Mouse (Mus musculus) liver, embryonic 13.5 days (tissue): Measurements from ENCODE around the gene Ica1. TPM values are rescaled to one million over a fixed set of nuclear protein-coding genes. Genes with fewer than 3 reads are reported as not detected.

Experiments used
- ATAC-seq: fragments of 200-750 bp; cut with Nextera tagmentation; 2 replicates; pipeline ENCODE4 v1.8.0; 2017; ENCODE audit warnings: low read depth, mild to moderate bottlenecking, moderate number of reproducible peaks, moderate library complexity
- DNase-seq: peaks from one replicate; pipeline ENCODE4 v3.0.0; 2022
- H3K27ac ChIP-seq: fragments of 300-500 bp; sonication (generic); 2 replicates; pipeline ENCODE4 v1.5.1; 2015; ENCODE audit warnings: moderate library complexity, mild to moderate bottlenecking, inconsistent platforms
- H3K27me3 ChIP-seq: fragments of 300-500 bp; sonication (generic); 2 replicates; pipeline ENCODE4 v1.6.1; 2015; ENCODE audit warnings: mild to moderate bottlenecking, inconsistent platforms
- H3K36me3 ChIP-seq: fragments of 300-500 bp; sonication (generic); 2 replicates; pipeline ENCODE4 v1.6.1; 2015; ENCODE audit warnings: mild to moderate bottlenecking, inconsistent platforms
- H3K4me1 ChIP-seq: fragments of 300-500 bp; sonication (generic); replicated peaks from 2 replicates; pipeline ENCODE4 v1.6.1; 2015; ENCODE audit warnings: inconsistent platforms
- H3K4me2 ChIP-seq: fragments of 300-500 bp; sonication (generic); 2 replicates; pipeline ENCODE4 v1.6.1; 2015; ENCODE audit warnings: inconsistent platforms, mild to moderate bottlenecking, moderate library complexity
- H3K4me3 ChIP-seq: fragments of 300-500 bp; sonication (generic); replicated peaks from 2 replicates; pipeline ENCODE4 v1.5.1; 2015; ENCODE audit warnings: mild to moderate bottlenecking, inconsistent platforms
- H3K9ac ChIP-seq: fragments of 300-500 bp; sonication (generic); 2 replicates; pipeline ENCODE4 v1.6.1; 2015; ENCODE audit warnings: mild to moderate bottlenecking, inconsistent platforms
- H3K9me3 ChIP-seq: fragments of 300-500 bp; sonication (generic); replicated peaks from 2 replicates; pipeline ENCODE4 v1.6.1; 2016; ENCODE audit warnings: inconsistent platforms
- WGBS: fragments of 180-500 bp; shearing (Covaris S2); methylation state at CpG from one replicate; pipeline ENCODE4 v1.1.7; 2015; ENCODE audit not compliant: insufficient replicate concordance; 5-methylcytosine and 5-hydroxymethylcytosine counted together
- polyA plus RNA-seq: library from polyadenylated mRNA; unstranded; fragments of >200 nt; fragmentation: Nextera tagmentation; extraction: Ambion mirVana; gene quantifications from 2 replicates; pipeline ENCODE4 v1.2.1, GENCODE M21; 2015

Ica1 gene
- polyA plus RNA-seq, 1 experiment from 2014 or later = 5.9 TPM

DNA sequence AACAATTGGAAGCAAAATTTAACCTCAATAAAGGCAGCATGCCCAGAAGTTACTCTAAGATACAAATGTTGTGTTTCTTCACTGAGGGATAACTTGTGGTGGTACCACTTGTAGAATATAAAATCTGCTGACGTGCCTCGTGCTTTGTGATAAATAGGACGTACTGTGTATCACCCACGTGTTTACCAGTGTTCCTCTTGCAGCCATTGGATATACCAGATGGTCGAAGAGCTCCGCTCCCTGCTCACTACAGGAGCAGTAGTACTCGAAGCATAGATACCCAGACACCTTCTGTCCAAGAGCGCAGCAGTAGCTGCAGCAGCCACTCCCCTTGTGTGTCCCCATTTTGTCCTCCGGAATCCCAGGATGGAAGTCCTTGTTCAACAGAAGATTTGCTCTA is 195.9 kb downstream of the Ica1 start:
- ATAC-seq = no peak
- H3K4me2 ChIP-seq = no peak overlapping the region
- H3K9ac ChIP-seq = no peak overlapping the region
- no peak for DNase-seq
- H3K27ac ChIP-seq = no peak overlapping the region
- H3K9me3 ChIP-seq = no peaks in the 10 kb centered on the region
- H3K27me3 ChIP-seq = no peaks in the 10 kb centered on the region
- no peaks in the 10 kb centered on the region for H3K36me3 ChIP-seq
- 82% methylated on average over 9 of the region's 9 CpGs for WGBS
- H3K4me3 ChIP-seq = no peak overlapping the region
- H3K4me1 ChIP-seq = no peaks in the 10 kb centered on the region

Other genes starting within 250 kb of the Ica1 start
- gene Nxph1, start 169.9 kb upstream of the Ica1 start, polyA plus RNA-seq = 0.07 and 0.08 TPM in 2 replicates